Mouse (Mus musculus) kidney, adult 2 months (tissue): ENCODE data around the gene Cpsf4.

Experiments
- CTCF ChIP-seq: fragments of 200-500 bp; conservative IDR thresholded peaks from 2 replicates; pipeline ENCODE4 v1.5.1; 2011; ENCODE audit warnings: low read depth, mild to moderate bottlenecking, control low read depth, low read length, moderate library complexity, mixed read lengths; ENCODE audit not compliant: insufficient read depth, insufficient read length
- POLR2A ChIP-seq: fragments of 200-500 bp; IDR thresholded peaks from one replicate; pipeline ENCODE4 v1.6.1; 2011; ENCODE audit warnings: low read depth, low read length, control low read depth

DNA sequence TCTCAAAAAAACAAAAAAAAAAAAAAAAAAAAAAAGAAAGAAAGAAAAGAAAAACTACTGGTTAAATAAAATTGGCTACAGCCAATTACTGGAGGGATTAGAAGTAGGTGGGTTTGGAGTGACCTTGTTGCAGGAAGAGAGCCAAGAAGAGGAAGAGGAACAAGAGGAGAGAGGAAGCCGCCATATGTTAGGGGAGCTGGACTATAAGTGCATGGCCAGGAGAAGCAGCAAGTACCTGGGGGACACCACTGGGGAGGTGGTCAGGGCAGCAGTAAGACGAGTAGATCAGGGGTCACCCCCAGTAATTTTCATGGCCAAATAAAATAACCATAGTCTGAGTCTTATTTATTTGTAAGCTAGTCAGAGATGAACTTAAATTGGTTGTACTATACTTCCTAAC lies 18.2 kb downstream of the Cpsf4 start:
- TF ChIP-seq POLR2A (no peak), CTCF (no peak)
